Mouse (Mus musculus) olfactory bulb, adult 2 months (tissue): Measurements from ENCODE around the gene Cryba1.

Experiments used
- CTCF ChIP-seq: fragments of 200-500 bp; IDR thresholded peaks from 2 replicates; pipeline ENCODE4 v1.5.1; 2012; ENCODE audit warnings: low read depth, mild to moderate bottlenecking, low read length, moderate library complexity; ENCODE audit not compliant: insufficient read depth
- POLR2A ChIP-seq: fragments of 200-500 bp; IDR thresholded peaks from 2 replicates; pipeline ENCODE4 v1.6.1; 2012; ENCODE audit warnings: mild to moderate bottlenecking, low read depth, low read length, moderate library complexity; ENCODE audit not compliant: insufficient read depth

GRCm38 (mm10) chr11:77762783-77763672 lies 37.9 kb upstream of the Cryba1 start, which contains the start of gene Myo18a:
- TF ChIP-seq CTCF (peak; percentile 86; the same call in 1 of the 2 replicates), POLR2A (peak; percentile 50)
